Mouse (Mus musculus) testis, adult 2 months (tissue): ENCODE data around the gene Sall1.

Experiments used
- CTCF ChIP-seq: fragments of 200-500 bp; IDR thresholded peaks from 2 replicates; pipeline ENCODE4 v1.5.1; 2012; ENCODE audit warnings: low read depth, mild to moderate bottlenecking, inconsistent platforms, low read length, moderate library complexity; ENCODE audit not compliant: control insufficient read depth, insufficient read depth, insufficient replicate concordance
- POLR2A ChIP-seq: fragments of 200-500 bp; IDR thresholded peaks from 2 replicates; pipeline ENCODE4 v1.6.1; 2012; ENCODE audit warnings: low read depth, mild to moderate bottlenecking, inconsistent platforms, low read length, moderate library complexity; ENCODE audit not compliant: control insufficient read depth

- no peak for TF ChIP-seq CTCF
- TF ChIP-seq POLR2A = no peak
These were observed 52.8 kb downstream of the Sall1 start for GRCm38 (mm10) chr8:88991176-88991575.
